Mouse (Mus musculus) cerebellum, postnatal 25 days (tissue): ENCODE data around the gene Cd8b1.

Experiments used
- DNase-seq, 2 experiments: peaks; one replicate each; pipeline ENCODE4 v3.0.0; 2021; ENCODE audit warnings: mixed read lengths in 2 of 2

Gene Cd8b1

GRCm38 (mm10) chr6:71352201-71352600 lies 29.6 kb downstream of the Cd8b1 start:
- DNase-seq, result no peak

GRCm38 (mm10) chr6:71352866-71353427 lies 30.4 kb downstream of the Cd8b1 start:
- DNase-seq, result no peak

GRCm38 (mm10) chr6:71353722-71354121 lies 31.1 kb downstream of the Cd8b1 start:
- DNase-seq, result no peak

- no peak for DNase-seq
These were observed 34.9 kb downstream of the Cd8b1 start for GRCm38 (mm10) chr6:71357493-71357892.

GRCm38 (mm10) chr6:71360221-71360620 lies 37.6 kb downstream of the Cd8b1 start:
- DNase-seq, result no peak

GRCm38 (mm10) chr6:71360751-71361150 lies 38.2 kb downstream of the Cd8b1 start:
- no peak for DNase-seq

- no peak for DNase-seq
These were observed 38.6 kb downstream of the Cd8b1 start for GRCm38 (mm10) chr6:71361156-71361670.

GRCm38 (mm10) chr6:71363995-71364394 lies 41.4 kb downstream of the Cd8b1 start:
- no peak for DNase-seq

GRCm38 (mm10) chr6:71369416-71369815 lies 46.8 kb downstream of the Cd8b1 start:
- DNase-seq, result no peak

GRCm38 (mm10) chr6:71371085-71371605 lies 48.6 kb downstream of the Cd8b1 start:
- DNase-seq, result no peak

GRCm38 (mm10) chr6:71372041-71372720 lies 49.6 kb downstream of the Cd8b1 start:
- DNase-seq, result no peak

GRCm38 (mm10) chr6:71373249-71373775 lies 50.7 kb downstream of the Cd8b1 start, which contains the start of gene Cd8a:
Cd8a (plus strand) TSS chr6:71373427.
- no peak for DNase-seq

GRCm38 (mm10) chr6:71374311-71374829 lies 51.8 kb downstream of the Cd8b1 start:
- DNase-seq, result no peak

- DNase-seq, result no peak
These were observed 52.3 kb downstream of the Cd8b1 start for GRCm38 (mm10) chr6:71374921-71375320.

GRCm38 (mm10) chr6:71376711-71377110 lies 54.1 kb downstream of the Cd8b1 start:
- no peak for DNase-seq

- no peak for DNase-seq
These were observed 59.1 kb downstream of the Cd8b1 start for GRCm38 (mm10) chr6:71381654-71382053.
